Mouse (Mus musculus): ENCODE results near the gene Dao. TPM values are rescaled to one million over a fixed set of nuclear protein-coding genes. Genes with fewer than 3 reads are reported as not detected.

The Dao gene
- 35.3 and 42.7 TPM in 2 replicates for polyA plus RNA-seq (2015; fragmentation: Nextera tagmentation; extraction: Ambion mirVana)

GRCm38 (mm10) chr5:114003542-114003941 is at the start of gene Dao:
Gene Dao, plus strand, starts transcription at chr5:114003703.
- Histone ChIP-seq H3K27ac (peak within 1 kb of the TSS; percentile 76), H3K4me1 (replicated peaks; ENCODE audit: insufficient read depth, low read length) (0 out of 2 replicates have a peak, but pooled peaks cover 8% of the 10 kb centered on the region), H3K27me3 (ENCODE audit: insufficient read depth, low read length) (no peaks in the 10 kb centered on the region), H3K36me3 (ENCODE audit: insufficient read depth, low read length) (no peaks in the 10 kb centered on the region), H3K4me2 (ENCODE audit: low read length) (peak within 1 kb of the TSS; percentile 25), H3K9me3 (replicated peaks; ENCODE audit: low read length) (no peaks in the 10 kb centered on the region), H3K4me3 (replicated peaks; ENCODE audit: low read depth, low read length) (no peak within 1 kb of the TSS), H3K9ac (ENCODE audit: low read depth, low read length) (no peak within 1 kb of the TSS)
- WGBS, result 34% methylated on average over 5 of the region's 5 CpGs
- TF ChIP-seq CTCF (IDR thresholded peaks at IDR 0.05; ENCODE audit: low read depth), result no peak
- DNase-seq (ENCODE audit: low spot score) (peak; percentile 52), ATAC-seq (replicated peaks; ENCODE audit: low FRiP score, low read depth) (peak; percentile 89)

DNA sequence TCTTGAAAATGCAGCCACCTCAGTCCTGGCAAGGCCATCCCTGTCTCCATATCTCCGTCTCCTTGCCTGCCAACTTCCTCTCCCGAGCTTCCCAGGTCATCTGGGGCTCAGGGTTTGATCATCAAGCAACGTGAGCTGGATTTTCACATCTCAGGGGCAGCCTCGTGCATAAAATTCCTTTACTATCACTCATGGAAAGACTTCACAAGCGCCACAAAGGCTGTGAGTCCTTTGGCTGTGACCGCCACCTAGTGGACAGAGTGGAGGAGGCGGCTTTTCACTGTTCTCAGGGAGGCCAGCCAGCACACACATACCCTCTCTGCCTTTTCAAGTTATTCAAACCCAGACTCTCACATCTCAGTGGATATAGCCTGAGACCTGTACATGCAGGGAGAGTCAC is 49.1 kb upstream of the Dao start:
- no peak overlapping the region for H3K27ac ChIP-seq
- H3K4me2 ChIP-seq (ENCODE audit: low read length), result no peak overlapping the region
- H3K36me3 ChIP-seq (ENCODE audit: insufficient read depth, low read length), result peaks cover 28% of the 10 kb centered on the region
- no peaks in the 10 kb centered on the region for H3K4me1 ChIP-seq (replicated peaks; ENCODE audit: insufficient read depth, low read length)
- TF ChIP-seq CTCF (IDR thresholded peaks at IDR 0.05; ENCODE audit: low read depth), result peak; percentile 97
- H3K9ac ChIP-seq (ENCODE audit: low read depth, low read length), result no peak overlapping the region
- H3K27me3 ChIP-seq (ENCODE audit: insufficient read depth, low read length), result no peaks in the 10 kb centered on the region
- DNase-seq (ENCODE audit: low spot score) (peak; percentile 88), ATAC-seq (replicated peaks; ENCODE audit: low FRiP score, low read depth) (no peak)
- WGBS, result 9% methylated on average over 7 of the region's 7 CpGs
- no peak overlapping the region for H3K4me3 ChIP-seq (replicated peaks; ENCODE audit: low read depth, low read length)
- no peaks in the 10 kb centered on the region for H3K9me3 ChIP-seq (replicated peaks; ENCODE audit: low read length)

GRCm38 (mm10) chr5:113955281-113955680 is 48.2 kb upstream of the Dao start:
- H3K9ac ChIP-seq (ENCODE audit: low read depth, low read length), result no peak overlapping the region
- no peak overlapping the region for H3K4me3 ChIP-seq (replicated peaks; ENCODE audit: low read depth, low read length)
- H3K27me3 ChIP-seq (ENCODE audit: insufficient read depth, low read length), result no peaks in the 10 kb centered on the region
- H3K27ac ChIP-seq, result no peak overlapping the region
- DNase-seq (ENCODE audit: low spot score) (no peak), ATAC-seq (replicated peaks; ENCODE audit: low FRiP score, low read depth) (no peak)
- peaks cover 21% of the 10 kb centered on the region for H3K36me3 ChIP-seq (ENCODE audit: insufficient read depth, low read length)
- H3K9me3 ChIP-seq (replicated peaks; ENCODE audit: low read length), result no peaks in the 10 kb centered on the region
- TF ChIP-seq CTCF (IDR thresholded peaks at IDR 0.05; ENCODE audit: low read depth), result no peak
- no peak overlapping the region for H3K4me2 ChIP-seq (ENCODE audit: low read length)
- 77% methylated on average over 5 of the region's 5 CpGs for WGBS
- H3K4me1 ChIP-seq (replicated peaks; ENCODE audit: insufficient read depth, low read length), result no peaks in the 10 kb centered on the region

DNA sequence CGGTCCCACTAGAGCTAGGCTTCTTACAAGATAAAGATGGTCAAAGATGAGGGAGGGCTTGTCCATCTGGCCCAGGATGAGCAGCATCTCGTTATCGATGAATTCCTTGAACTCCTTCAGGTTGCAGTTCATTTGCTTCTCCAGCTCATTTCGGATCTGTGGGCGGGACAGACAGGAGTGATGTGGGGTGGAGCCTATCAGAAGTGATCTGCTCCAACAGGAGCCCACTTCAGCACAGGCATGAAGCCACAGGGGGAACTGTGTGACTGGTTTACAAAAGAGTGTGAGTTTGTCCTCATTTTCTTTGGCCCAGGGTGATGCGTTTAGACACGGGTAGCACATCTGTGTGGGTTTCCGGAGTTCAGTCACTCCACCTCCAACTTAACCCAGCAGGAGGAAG is 47.8 kb upstream of the Dao start:
- H3K9ac ChIP-seq (ENCODE audit: low read depth, low read length), result no peak overlapping the region
- no peak overlapping the region for H3K27ac ChIP-seq
- no peaks in the 10 kb centered on the region for H3K9me3 ChIP-seq (replicated peaks; ENCODE audit: low read length)
- peaks cover 17% of the 10 kb centered on the region; the same call in 1 of the 2 replicates for H3K36me3 ChIP-seq (ENCODE audit: insufficient read depth, low read length)
- WGBS, result 85% methylated on average over 8 of the region's 8 CpGs
- ATAC-seq (replicated peaks; ENCODE audit: low FRiP score, low read depth), result no peak
- no peak for TF ChIP-seq CTCF (IDR thresholded peaks at IDR 0.05; ENCODE audit: low read depth)
- no peak overlapping the region for H3K4me2 ChIP-seq (ENCODE audit: low read length)
- no peak for DNase-seq (ENCODE audit: low spot score)
- H3K4me1 ChIP-seq (replicated peaks; ENCODE audit: insufficient read depth, low read length), result no peaks in the 10 kb centered on the region
- H3K4me3 ChIP-seq (replicated peaks; ENCODE audit: low read depth, low read length), result no peak overlapping the region
- H3K27me3 ChIP-seq (ENCODE audit: insufficient read depth, low read length), result no peaks in the 10 kb centered on the region

DNA sequence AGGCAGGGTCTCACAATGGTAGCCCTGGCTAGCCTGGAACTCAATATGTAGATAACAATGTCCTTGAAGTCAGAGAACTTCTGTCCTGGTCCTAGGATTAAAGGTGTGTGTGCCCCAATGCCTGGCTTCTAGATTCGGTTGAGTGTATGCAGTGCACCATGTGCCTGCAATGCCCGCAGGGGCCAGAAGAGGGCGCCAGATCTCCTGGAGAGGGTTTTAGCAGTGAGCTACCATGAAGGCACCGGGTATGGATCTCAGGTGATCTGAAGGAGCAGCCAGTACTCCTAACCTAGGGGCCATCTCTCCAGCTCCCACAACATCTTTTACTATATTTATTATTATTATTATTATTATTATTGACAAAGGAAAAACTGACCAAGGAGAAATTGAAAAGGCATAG is 47.0 kb upstream of the Dao start:
- DNase-seq (ENCODE audit: low spot score), result peak; percentile 85
- 5% methylated on average over 4 of the region's 4 CpGs for WGBS
- Histone ChIP-seq H3K9me3 (replicated peaks; ENCODE audit: low read length) (no peaks in the 10 kb centered on the region), H3K4me1 (replicated peaks; ENCODE audit: insufficient read depth, low read length) (no peaks in the 10 kb centered on the region), H3K4me2 (ENCODE audit: low read length) (no peak overlapping the region), H3K27ac (no peak overlapping the region), H3K4me3 (replicated peaks; ENCODE audit: low read depth, low read length) (no peak overlapping the region), H3K9ac (ENCODE audit: low read depth, low read length) (no peak overlapping the region), H3K36me3 (ENCODE audit: insufficient read depth, low read length) (peaks cover 17% of the 10 kb centered on the region; the same call in 1 of the 2 replicates), H3K27me3 (ENCODE audit: insufficient read depth, low read length) (no peaks in the 10 kb centered on the region)
- peak; percentile 97 for TF ChIP-seq CTCF (IDR thresholded peaks at IDR 0.05; ENCODE audit: low read depth)
- peak; percentile 37; the same call in 1 of the 2 replicates for ATAC-seq (replicated peaks; ENCODE audit: low FRiP score, low read depth)

- no peaks in the 10 kb centered on the region for H3K27me3 ChIP-seq (ENCODE audit: insufficient read depth, low read length)
- no peak overlapping the region for H3K9ac ChIP-seq (ENCODE audit: low read depth, low read length)
- peaks cover 12% of the 10 kb centered on the region; the same call in 1 of the 2 replicates for H3K36me3 ChIP-seq (ENCODE audit: insufficient read depth, low read length)
- no peaks in the 10 kb centered on the region for H3K9me3 ChIP-seq (replicated peaks; ENCODE audit: low read length)
- H3K4me3 ChIP-seq (replicated peaks; ENCODE audit: low read depth, low read length), result no peak overlapping the region
- no peak for ATAC-seq (replicated peaks; ENCODE audit: low FRiP score, low read depth)
- TF ChIP-seq CTCF (IDR thresholded peaks at IDR 0.05; ENCODE audit: low read depth), result no peak
- H3K4me1 ChIP-seq (replicated peaks; ENCODE audit: insufficient read depth, low read length), result no peaks in the 10 kb centered on the region
- 25% methylated on average over 6 of the region's 6 CpGs for WGBS
- no peak overlapping the region for H3K4me2 ChIP-seq (ENCODE audit: low read length)
- DNase-seq (ENCODE audit: low spot score), result no peak
- H3K27ac ChIP-seq, result no peak overlapping the region
Observed at GRCm38 (mm10) chr5:113959039-113959438, 44.5 kb upstream of the Dao start.

DNA sequence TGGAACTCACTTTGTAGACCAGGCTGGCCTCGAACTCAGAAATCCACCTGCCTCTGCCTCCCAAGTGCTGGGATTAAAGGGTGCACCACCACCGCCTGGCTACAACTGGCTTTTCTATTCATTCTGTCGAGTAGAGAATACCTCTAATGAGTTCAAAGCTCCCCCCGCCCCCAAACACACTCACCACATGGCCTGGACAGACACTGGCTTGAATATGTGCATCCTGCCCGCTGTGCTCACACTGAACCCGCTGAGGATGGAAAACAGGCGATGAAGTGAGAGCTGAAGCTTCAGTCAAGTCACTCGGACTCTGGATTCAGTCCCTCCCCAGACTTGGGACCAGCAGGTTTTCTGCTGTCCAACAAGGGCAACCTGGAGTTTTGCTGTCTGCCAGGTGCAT is 43.1 kb upstream of the Dao start:
- no peak for DNase-seq (ENCODE audit: low spot score)
- no peak overlapping the region for H3K27ac ChIP-seq
- 83% methylated on average over 7 of the region's 8 CpGs for WGBS
- no peaks in the 10 kb centered on the region for H3K9me3 ChIP-seq (replicated peaks; ENCODE audit: low read length)
- H3K27me3 ChIP-seq (ENCODE audit: insufficient read depth, low read length), result no peaks in the 10 kb centered on the region
- H3K4me1 ChIP-seq (replicated peaks; ENCODE audit: insufficient read depth, low read length), result no peaks in the 10 kb centered on the region
- H3K4me3 ChIP-seq (replicated peaks; ENCODE audit: low read depth, low read length), result no peak overlapping the region
- H3K4me2 ChIP-seq (ENCODE audit: low read length), result no peak overlapping the region
- ATAC-seq (replicated peaks; ENCODE audit: low FRiP score, low read depth), result no peak
- TF ChIP-seq CTCF (IDR thresholded peaks at IDR 0.05; ENCODE audit: low read depth), result no peak
- peaks cover 14% of the 10 kb centered on the region for H3K36me3 ChIP-seq (ENCODE audit: insufficient read depth, low read length)
- H3K9ac ChIP-seq (ENCODE audit: low read depth, low read length), result no peak overlapping the region

All from kidney, postnatal 0 days (tissue).